Mouse (Mus musculus) liver, embryonic 14.5 days (tissue): ENCODE results near the gene Tssk6. TPM values are rescaled to one million over a fixed set of nuclear protein-coding genes. Genes with fewer than 3 reads are reported as not detected.

Experiments used
- ATAC-seq: fragments of 200-750 bp; cut with Nextera tagmentation; 2 replicates; pipeline ENCODE4 v1.8.0; 2017; ENCODE audit warnings: moderate number of reproducible peaks, mild to moderate bottlenecking, moderate library complexity; ENCODE audit not compliant: insufficient read depth
- DNase-seq, 3 experiments: peaks; one replicate each; pipeline ENCODE4 v3.0.0-alpha.2; 2012 to 2013; ENCODE audit warnings: low read depth in 3 of 3, low spot score in 3 of 3
- H3K27ac ChIP-seq: fragments of 300-500 bp; sonication (generic); 2 replicates; pipeline ENCODE4 v1.5.1; 2014; ENCODE audit warnings: moderate library complexity, mild to moderate bottlenecking, control low read depth, inconsistent platforms
- H3K27me3 ChIP-seq: fragments of 300-500 bp; sonication (generic); 2 replicates; pipeline ENCODE4 v1.6.1; 2014; ENCODE audit warnings: mild to moderate bottlenecking, low read length, moderate library complexity; ENCODE audit not compliant: control insufficient read depth, insufficient read depth
- H3K36me3 ChIP-seq: fragments of 300-500 bp; sonication (generic); replicated peaks from 2 replicates; pipeline ENCODE4 v1.6.1; 2014; ENCODE audit warnings: low read depth; ENCODE audit not compliant: control insufficient read depth, insufficient read depth
- H3K4me1 ChIP-seq, 2 experiments: fragments of 200-500 bp in 1 of 2; fragments of 300-500 bp in 1 of 2; sonication (generic) in 1 of 2; replicated peaks; 2 replicates each; pipeline ENCODE4 v1.6.1; 2012 to 2014; ENCODE audit warnings: antibody characterized with exemption in 1 of 2, inconsistent platforms in 1 of 2, low read length in 1 of 2; ENCODE audit not compliant: control insufficient read depth in 2 of 2, insufficient read depth in 2 of 2
- H3K4me2 ChIP-seq: fragments of 300-500 bp; sonication (generic); 2 replicates; pipeline ENCODE4 v1.6.1; 2014; ENCODE audit warnings: low read depth, mild to moderate bottlenecking, control low read depth, moderate library complexity
- H3K4me3 ChIP-seq, 2 experiments: fragments of 200-500 bp in 1 of 2; fragments of 300-500 bp in 1 of 2; sonication (generic) in 1 of 2; 2 replicates each; pipeline ENCODE4 v1.5.1; 2012 to 2014; ENCODE audit warnings: low read depth in 2 of 2, low read length in 2 of 2, mild to moderate bottlenecking in 2 of 2, control low read depth in 1 of 2, inconsistent platforms in 1 of 2, moderate library complexity in 1 of 2; ENCODE audit not compliant: insufficient read depth in 1 of 2
- H3K9ac ChIP-seq: fragments of 300-500 bp; sonication (generic); replicated peaks from 2 replicates; pipeline ENCODE4 v1.6.1; 2014; ENCODE audit warnings: mild to moderate bottlenecking, control low read depth, moderate library complexity
- H3K9me3 ChIP-seq: fragments of 300-500 bp; sonication (generic); 2 replicates; pipeline ENCODE4 v1.6.1; 2016; ENCODE audit warnings: low read length, mixed read lengths; ENCODE audit not compliant: control insufficient read depth
- CTCF ChIP-seq: IDR thresholded peaks from 2 replicates; pipeline ENCODE4 v1.5.1; 2016; ENCODE audit warnings: antibody characterized with exemption, low read depth, control low read depth
- EP300 ChIP-seq: IDR thresholded peaks from 2 replicates; pipeline ENCODE4 v1.6.1; 2016; ENCODE audit warnings: antibody characterized with exemption, low read depth
- WGBS: fragments of 180-500 bp; shearing (Covaris S2); extraction: QIAGEN DNeasy Blood & Tissue Kit; methylation state at CpG from one replicate; pipeline ENCODE4 v1.1.7; 2014; ENCODE audit not compliant: insufficient replicate concordance; 5-methylcytosine and 5-hydroxymethylcytosine counted together
- polyA plus RNA-seq, 2 experiments: library from polyadenylated mRNA; depleted of rRNA in 1 of 2; stranded (reverse) in 1 of 2; unstranded in 1 of 2; fragments of >200 nt; fragmentation: Nextera tagmentation in 1 of 2; extraction: Ambion mirVana in 1 of 2; gene quantifications; 2 replicates each; pipeline versions ENCODE4 v1.2.1 to v1.2.3; 2012 to 2014

The Tssk6 gene
- polyA plus RNA-seq, 2 experiments: 0.41 to 1.7 TPM

GRCm38 (mm10) chr8:69863387-69864020, 38.5 kb upstream of the Tssk6 start:
- WGBS: 58% methylated on average over 5 of the region's 5 CpGs
- H3K27ac ChIP-seq: no peak overlapping the region
- no peak for DNase-seq
- no peak overlapping the region for H3K4me3 ChIP-seq
- H3K9ac ChIP-seq: no peak overlapping the region
- TF ChIP-seq EP300 (no peak), CTCF (no peak)
- H3K4me1 ChIP-seq: peaks cover 2 to 9% of the 10 kb centered on the region in 2 experiments; a peak in 2 of 4 replicates
- H3K36me3 ChIP-seq: no peaks in the 10 kb centered on the region
- no peaks in the 10 kb centered on the region for H3K9me3 ChIP-seq
- peak; percentile 31; the same call in 1 of the 2 replicates for ATAC-seq
- no peaks in the 10 kb centered on the region for H3K27me3 ChIP-seq
- H3K4me2 ChIP-seq: no peak overlapping the region

DNA sequence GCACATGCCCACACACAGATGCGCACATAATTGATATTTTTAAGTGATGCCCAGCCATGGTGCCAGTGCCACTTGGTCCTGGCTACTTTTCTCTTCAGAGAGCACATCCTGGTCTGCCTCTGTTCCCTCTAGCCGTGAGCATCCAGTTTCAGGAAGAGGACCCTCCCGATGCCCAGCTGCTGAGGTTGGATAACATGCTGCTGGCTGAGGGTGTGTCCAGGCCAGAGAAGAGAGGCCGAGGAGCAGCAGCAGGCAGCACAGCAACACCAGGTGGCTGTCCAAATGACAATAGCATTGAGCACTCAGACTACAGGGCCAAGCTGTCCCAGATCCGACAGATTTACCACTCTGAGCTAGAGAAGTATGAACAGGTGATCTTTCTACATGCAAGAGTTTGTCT, 37.8 kb upstream of the Tssk6 start:
- Histone ChIP-seq H3K36me3 (no peaks in the 10 kb centered on the region), H3K27ac (no peak overlapping the region), H3K4me2 (no peak overlapping the region), H3K4me3 (no peak overlapping the region), H3K27me3 (no peaks in the 10 kb centered on the region), H3K9me3 (no peaks in the 10 kb centered on the region), H3K4me1 (peaks cover 2 to 9% of the 10 kb centered on the region in 2 experiments; a peak in 2 of 4 replicates), H3K9ac (no peak overlapping the region)
- ATAC-seq (peak; percentile 35; the same call in 1 of the 2 replicates), DNase-seq (no peak)
- TF ChIP-seq EP300 (no peak), CTCF (no peak)
- WGBS: 43% methylated on average over 5 of the region's 5 CpGs

- Histone ChIP-seq H3K4me3 (no peak overlapping the region), H3K4me2 (no peak overlapping the region), H3K4me1 (peaks cover 2 to 9% of the 10 kb centered on the region in 2 experiments; a peak in 2 of 4 replicates), H3K27me3 (no peaks in the 10 kb centered on the region), H3K36me3 (no peaks in the 10 kb centered on the region), H3K27ac (no peak overlapping the region), H3K9me3 (no peaks in the 10 kb centered on the region), H3K9ac (no peak overlapping the region)
- DNase-seq (no peak), ATAC-seq (no peak)
- 71% methylated on average over 5 of the region's 5 CpGs for WGBS
- TF ChIP-seq CTCF (no peak), EP300 (no peak)
Observed at GRCm38 (mm10) chr8:69867696-69868326, 34.2 kb upstream of the Tssk6 start.

DNA sequence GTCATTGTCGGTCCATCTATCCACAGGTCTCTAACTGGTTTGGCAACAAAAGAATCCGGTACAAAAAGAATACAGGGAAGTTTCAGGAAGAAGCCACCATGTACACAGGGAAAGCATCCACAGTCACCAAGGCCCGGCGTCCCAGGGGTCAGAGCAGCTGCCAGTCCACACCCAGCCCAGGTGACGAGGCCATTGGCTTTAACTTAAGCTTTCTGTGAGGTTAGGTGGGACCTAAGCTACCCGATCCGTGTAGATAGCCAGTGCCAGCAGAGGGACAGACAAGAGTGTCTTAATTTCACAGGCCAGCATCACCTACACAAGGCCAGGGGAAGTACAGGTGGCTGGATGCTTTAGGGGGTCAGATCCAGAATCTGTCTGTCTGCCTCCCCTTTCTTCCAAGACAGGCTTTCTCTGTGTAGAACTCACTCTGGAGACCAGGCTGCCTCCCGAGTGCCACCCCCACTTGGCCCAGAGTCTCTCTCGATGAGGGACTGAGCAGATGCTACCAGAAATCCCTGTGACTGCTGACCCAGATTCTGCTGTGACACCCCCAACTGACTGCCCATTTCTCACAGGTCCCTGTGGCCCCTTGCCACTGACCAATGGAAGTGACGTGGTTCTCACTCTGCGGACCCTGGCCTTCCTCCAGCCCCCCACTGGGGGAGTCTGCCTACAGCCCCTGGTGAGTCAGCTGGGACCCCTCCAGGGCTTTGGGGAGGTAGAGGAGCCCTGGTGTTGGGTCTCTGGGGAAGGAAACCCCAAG, 31.8 kb upstream of the Tssk6 start:
- ATAC-seq (no peak), DNase-seq (no peak)
- no peak overlapping the region for H3K27ac ChIP-seq
- no peaks in the 10 kb centered on the region for H3K9me3 ChIP-seq
- no peaks in the 10 kb centered on the region for H3K36me3 ChIP-seq
- H3K4me1 ChIP-seq: no peaks in the 10 kb centered on the region
- H3K9ac ChIP-seq: no peak overlapping the region
- WGBS: 72% methylated on average over 11 of the region's 11 CpGs
- no peak overlapping the region for H3K4me3 ChIP-seq
- H3K27me3 ChIP-seq: no peaks in the 10 kb centered on the region
- TF ChIP-seq EP300 (no peak), CTCF (no peak)
- H3K4me2 ChIP-seq: no peak overlapping the region

DNA sequence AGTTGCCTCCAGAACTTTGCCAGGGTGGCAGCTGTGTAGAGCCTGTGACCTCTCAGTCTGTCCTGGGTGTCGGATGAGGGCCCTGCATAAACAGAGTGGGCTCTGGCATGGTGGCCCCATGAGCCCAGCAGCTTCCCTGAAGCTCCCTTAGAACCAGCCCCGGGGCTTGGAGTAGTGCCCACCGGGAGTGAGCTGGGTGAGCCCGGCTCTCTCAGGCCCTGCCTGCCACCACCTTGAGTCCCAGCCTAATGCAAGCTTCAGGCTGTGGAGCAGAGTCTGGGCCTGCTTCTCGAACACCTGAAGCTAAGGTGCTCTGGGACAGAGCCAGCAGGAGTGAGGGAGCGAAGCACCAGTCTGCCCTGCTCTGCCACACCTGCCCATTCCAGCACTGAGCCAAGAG, 31.1 kb upstream of the Tssk6 start:
- no peak overlapping the region for H3K4me3 ChIP-seq
- no peak for TF ChIP-seq CTCF
- TF ChIP-seq EP300: no peak
- no peak overlapping the region for H3K27ac ChIP-seq
- no peaks in the 10 kb centered on the region for H3K27me3 ChIP-seq
- no peak overlapping the region for H3K4me2 ChIP-seq
- ATAC-seq: no peak
- no peaks in the 10 kb centered on the region for H3K36me3 ChIP-seq
- 57% methylated on average over 6 of the region's 6 CpGs for WGBS
- no peak overlapping the region for H3K9ac ChIP-seq
- H3K9me3 ChIP-seq: no peaks in the 10 kb centered on the region
- DNase-seq: no peak
- no peaks in the 10 kb centered on the region for H3K4me1 ChIP-seq
